Mouse (Mus musculus): ENCODE results near the gene Phf10. TPM values are rescaled to one million over a fixed set of nuclear protein-coding genes. Genes with fewer than 3 reads are reported as not detected.
A peak's percentile ranks its signal among the peaks of the same experiment; 100 is the strongest.
"Not testable (repeated sequence)": the region's sequence is repeated elsewhere in the genome, so short reads cannot be mapped to it uniquely, and the experiment has no call there.

The Phf10 gene
- total RNA-seq, 2 experiments from 2014 or later = 55.1 to 55.6 TPM

DNA sequence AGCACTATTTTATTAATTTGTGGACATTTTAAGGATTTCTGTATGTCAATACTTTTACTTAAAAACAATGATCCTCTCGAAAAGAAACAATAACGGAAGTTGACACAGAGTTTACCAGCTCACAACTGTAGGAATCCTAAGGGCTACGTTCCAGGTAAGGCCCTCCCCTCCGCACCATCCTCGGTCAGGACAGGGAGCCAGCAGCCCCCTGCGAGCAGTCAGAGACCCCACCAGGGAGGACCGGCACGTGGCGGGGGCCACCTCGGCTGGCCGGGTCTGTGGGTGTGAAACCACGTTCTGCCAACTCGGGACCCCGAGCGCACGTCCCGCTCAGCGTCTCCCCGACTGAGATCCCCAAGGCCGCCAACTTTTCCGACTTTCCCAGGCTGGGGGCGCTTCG lies 553 bp downstream of the Phf10 start:
- TF ChIP-seq CTCF (conservative IDR thresholded peaks at IDR 0.05) = no peak
- DNase-seq (ENCODE audit: low spot score in 2 of 2) = no peak
- Histone ChIP-seq H3K27ac (peak overlapping the region; percentile 15; the same call in 1 of the 2 replicates), H3K4me3 (peak overlapping the region; percentile 77)

GRCm38 (mm10) chr17:14959979-14960378 lies 1.1 kb downstream of the Phf10 start:
- TF ChIP-seq CTCF (conservative IDR thresholded peaks at IDR 0.05) = no peak
- DNase-seq (ENCODE audit: low spot score in 2 of 2) = no peak

GRCm38 (mm10) chr17:14958686-14959327 lies 2.3 kb downstream of the Phf10 start:
- H3K4me3 ChIP-seq = no peak overlapping the region
- DNase-seq (ENCODE audit: low spot score in 2 of 2) = no peak
- H3K27ac ChIP-seq = no peak overlapping the region
- no peak for TF ChIP-seq CTCF (conservative IDR thresholded peaks at IDR 0.05)

More at GRCm38 (mm10) chr17:14959979-14960378, 1.1 kb downstream of the Phf10 start:
- Histone ChIP-seq H3K27ac (no peak overlapping the region), H3K4me3 (peak overlapping the region; percentile 77)

DNA sequence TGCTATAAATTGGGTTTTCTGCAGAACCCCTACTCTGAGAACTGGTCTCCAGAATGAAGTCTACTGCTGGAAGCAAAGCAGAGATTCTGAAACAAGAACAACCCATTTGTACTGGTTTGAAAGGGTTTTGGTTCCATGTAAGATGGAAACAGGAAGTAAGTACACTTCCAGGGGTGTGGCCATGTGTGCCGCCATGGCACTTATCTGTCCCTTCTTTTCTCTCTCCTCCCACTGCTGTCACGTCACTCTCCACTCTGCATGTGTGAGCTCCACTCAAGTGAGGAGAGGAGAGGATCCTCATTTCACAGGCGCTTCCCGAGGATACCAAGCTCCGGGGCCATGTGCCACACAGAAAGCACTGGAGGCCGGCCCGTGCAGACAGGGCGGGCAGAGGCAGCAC lies 7.6 kb downstream of the Phf10 start:
- H3K4me3 ChIP-seq = no peak overlapping the region
- TF ChIP-seq CTCF (conservative IDR thresholded peaks at IDR 0.05) = no peak
- no peak overlapping the region for H3K27ac ChIP-seq
- DNase-seq (ENCODE audit: low spot score in 2 of 2) = no peak

DNA sequence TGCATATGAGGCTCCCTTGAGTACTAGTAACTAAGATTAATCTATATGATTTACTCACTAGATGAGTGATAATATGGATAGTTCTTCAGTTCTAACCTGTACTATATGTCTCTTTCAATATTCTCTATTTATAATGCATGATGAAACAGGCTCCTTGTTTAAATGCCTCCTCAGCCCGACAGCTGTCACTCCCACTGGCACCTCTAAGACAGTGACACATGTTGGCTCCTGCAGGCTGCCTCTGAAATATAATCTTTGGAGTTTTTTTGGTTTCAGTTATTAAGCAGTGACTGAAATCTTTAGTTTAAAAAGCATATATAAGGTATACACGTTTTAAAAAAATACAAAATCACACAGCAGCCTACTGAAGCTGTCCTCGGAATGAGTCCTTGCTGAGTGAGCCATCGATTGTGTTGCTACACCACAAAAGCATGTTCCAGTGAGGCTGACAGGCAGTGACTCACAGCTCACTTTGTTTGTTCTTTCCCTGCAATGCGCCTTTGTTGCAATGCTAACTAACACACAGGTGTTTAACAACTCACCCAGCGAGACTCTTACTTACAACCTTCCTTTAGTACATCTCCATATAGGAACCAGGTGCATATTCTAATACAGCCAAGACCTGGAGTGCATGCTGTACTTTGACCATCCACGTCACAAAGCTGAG lies 11.8 kb downstream of the Phf10 start:
- Histone ChIP-seq H3K4me3 (no peak overlapping the region), H3K27ac (peak overlapping the region; percentile 58)
- no peak for DNase-seq (ENCODE audit: low spot score in 2 of 2)
- no peak for TF ChIP-seq CTCF (conservative IDR thresholded peaks at IDR 0.05)

DNA sequence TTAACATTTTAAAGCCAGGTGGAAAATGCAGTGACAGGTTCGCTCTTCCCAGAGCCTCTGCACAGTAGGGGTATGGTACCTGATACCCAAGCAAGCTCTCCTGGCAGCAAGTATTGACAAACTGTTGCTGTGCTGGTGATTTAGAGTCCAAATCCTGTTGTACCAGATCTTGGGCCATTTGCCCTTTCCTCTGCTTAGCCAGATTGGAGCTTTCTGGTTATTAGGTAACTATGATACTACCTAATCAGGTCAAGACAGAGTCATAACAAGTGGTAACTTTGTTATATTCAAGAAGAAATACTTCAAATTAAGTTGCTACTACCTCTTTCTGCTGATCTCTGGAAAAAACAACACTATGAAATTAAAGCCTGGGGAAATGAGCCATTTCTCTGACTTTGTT lies 16.5 kb downstream of the Phf10 start:
- Histone ChIP-seq H3K27ac (no peak overlapping the region), H3K4me3 (no peak overlapping the region)
- no peak for DNase-seq (ENCODE audit: low spot score in 2 of 2)
- TF ChIP-seq CTCF (conservative IDR thresholded peaks at IDR 0.05) = no peak

DNA sequence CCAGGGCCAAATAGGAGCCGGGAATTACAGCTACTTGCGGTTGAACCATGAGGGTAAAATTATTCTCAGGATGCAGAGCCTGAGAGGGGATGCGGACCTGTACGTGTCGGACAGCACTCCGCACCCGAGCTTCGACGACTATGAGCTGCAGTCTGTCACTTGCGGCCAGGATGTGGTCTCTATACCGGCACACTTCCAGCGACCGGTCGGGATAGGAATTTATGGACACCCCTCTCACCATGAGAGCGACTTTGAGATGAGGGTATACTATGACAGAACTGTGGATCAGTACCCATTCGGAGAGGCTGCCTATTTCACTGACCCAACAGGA lies 17.4 kb downstream of the Phf10 start:
- H3K27ac ChIP-seq = peak overlapping the region; percentile 95
- TF ChIP-seq CTCF (conservative IDR thresholded peaks at IDR 0.05) = no peak
- DNase-seq (ENCODE audit: low spot score in 2 of 2) = no peak
- H3K4me3 ChIP-seq = peak overlapping the region; percentile 96

DNA sequence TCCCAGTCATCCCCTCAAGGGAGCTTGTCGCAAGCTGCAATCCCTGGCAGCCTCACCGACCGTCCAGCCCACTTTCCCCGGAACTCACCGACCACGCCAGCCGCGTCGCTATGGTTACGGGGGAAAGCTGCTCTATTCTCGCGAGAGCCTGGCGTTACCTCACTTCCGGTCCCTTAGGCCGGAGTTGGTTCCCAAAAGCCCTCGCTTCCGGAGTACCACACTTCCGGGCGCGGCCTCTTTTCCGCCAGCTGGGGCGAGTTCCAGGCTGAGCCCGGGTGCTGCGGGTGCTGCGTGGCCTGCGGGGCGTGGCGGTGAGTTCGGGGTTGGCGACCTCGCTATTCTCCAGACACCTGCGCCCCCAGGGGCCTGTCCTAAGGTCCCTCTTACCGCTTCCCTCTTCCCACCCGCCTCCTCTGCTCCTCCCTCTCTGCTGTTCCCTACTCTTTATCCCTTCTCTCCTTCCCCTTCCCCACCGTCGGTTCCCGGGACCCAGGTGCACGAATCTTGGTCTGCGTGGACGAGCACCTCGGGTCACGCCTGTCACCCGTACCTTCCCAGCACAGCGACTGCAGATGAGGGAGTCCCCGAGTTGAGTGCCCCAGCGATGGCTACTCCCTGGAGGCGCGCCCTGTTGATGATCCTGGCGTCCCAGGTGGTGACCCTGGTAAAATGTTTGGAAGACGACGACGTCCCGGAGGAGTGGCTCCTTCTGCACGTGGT lies 17.9 kb downstream of the Phf10 start, which contains the start of the genes Wdr27 and 1600012H06Rik:
Wdr27 (minus strand) TSS at position 150 of the 720 bp plus-strand sequence.
1600012H06Rik (plus strand) TSS at position 176 of the 720 bp plus-strand sequence.
- H3K4me3 ChIP-seq = peak within 1 kb of the TSS; percentile 96
- peak; percentile 98 to 99 for DNase-seq (ENCODE audit: low spot score in 2 of 2)

DNA sequence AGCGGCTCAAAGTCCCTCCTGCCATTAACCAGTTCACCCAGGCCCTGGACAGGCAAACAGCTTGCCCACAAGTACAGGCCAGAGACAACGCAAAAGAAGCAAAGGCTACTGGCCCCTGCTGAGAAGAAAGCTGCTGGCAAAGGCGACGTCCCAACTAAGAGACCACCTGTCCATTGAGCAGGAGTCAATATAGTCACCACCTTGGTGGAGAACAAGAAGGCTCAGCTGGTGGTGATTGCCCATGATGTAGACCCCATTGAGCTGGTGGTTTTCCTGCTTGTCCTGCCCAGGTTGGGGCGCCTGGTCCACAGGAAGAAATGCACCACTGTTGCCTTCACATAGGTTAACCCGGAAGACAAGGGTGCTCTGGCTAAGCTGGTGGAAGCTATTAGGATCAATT lies 18.9 kb downstream of the Phf10 start:
- Histone ChIP-seq H3K4me3 (peak overlapping the region; percentile 96), H3K27ac (peak overlapping the region; percentile 95; the same call in 1 of the 2 replicates)
- DNase-seq (ENCODE audit: low spot score in 2 of 2) = not testable (repeated sequence)

More for the DNA sequence above, 17.9 kb downstream of the Phf10 start, which contains the start of the genes Wdr27 and 1600012H06Rik:
- no peak for TF ChIP-seq CTCF (conservative IDR thresholded peaks at IDR 0.05)
- peak within 1 kb of the TSS; percentile 95 for H3K27ac ChIP-seq

DNA sequence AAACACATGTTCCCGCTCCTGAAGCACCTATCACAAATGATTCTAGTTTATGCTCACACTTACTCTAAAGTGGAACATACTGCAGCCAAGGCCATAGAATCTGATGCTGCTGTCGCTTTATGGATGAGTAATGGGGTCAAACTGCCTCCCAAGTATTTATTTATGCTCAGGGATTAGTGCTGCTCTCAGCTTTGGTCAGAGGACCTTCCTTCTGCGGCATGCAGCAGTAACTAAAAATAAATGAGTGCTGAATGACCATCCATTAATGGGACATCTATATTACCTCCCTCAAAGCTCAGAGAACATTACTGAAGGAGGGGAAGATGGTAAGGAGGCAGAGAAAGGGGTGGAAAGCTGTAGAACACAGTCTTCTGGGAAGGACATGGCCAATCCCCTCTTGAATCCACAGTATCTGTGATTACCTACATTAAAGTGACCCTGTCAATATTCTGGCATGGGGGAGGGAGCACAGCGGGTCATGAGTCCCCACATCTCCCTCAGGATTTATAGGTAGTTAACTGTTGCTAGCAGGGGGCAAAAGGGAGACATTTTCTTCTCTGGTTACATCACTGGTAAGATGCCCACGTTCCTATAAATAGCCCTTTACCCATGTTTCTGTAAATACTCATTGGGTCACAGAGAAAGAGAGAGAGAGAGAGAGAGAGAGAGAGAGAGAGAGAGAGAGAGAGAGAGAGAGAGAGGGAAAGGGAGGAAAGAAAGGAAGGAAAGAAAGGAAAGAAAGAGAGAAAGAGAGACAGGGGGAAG lies 25.1 kb downstream of the Phf10 start:
- no peak overlapping the region for H3K27ac ChIP-seq
- no peak for TF ChIP-seq CTCF (conservative IDR thresholded peaks at IDR 0.05)
- no peak for DNase-seq (ENCODE audit: low spot score in 2 of 2)
- H3K4me3 ChIP-seq = no peak overlapping the region

GRCm38 (mm10) chr17:14935280-14935679 lies 25.8 kb downstream of the Phf10 start:
- not testable (repeated sequence) for H3K4me3 ChIP-seq; H3K27ac ChIP-seq; DNase-seq (ENCODE audit: low spot score in 2 of 2)

GRCm38 (mm10) chr17:14931469-14931868 lies 29.6 kb downstream of the Phf10 start:
- TF ChIP-seq CTCF (conservative IDR thresholded peaks at IDR 0.05) = no peak
- Histone ChIP-seq H3K27ac (no peak overlapping the region), H3K4me3 (no peak overlapping the region)
- DNase-seq (ENCODE audit: low spot score in 2 of 2) = no peak

- no peak for TF ChIP-seq CTCF (conservative IDR thresholded peaks at IDR 0.05)
- Histone ChIP-seq H3K4me3 (no peak overlapping the region), H3K27ac (no peak overlapping the region)
- DNase-seq (ENCODE audit: low spot score in 2 of 2) = no peak
Measured at GRCm38 (mm10) chr17:14930697-14931096, 30.4 kb downstream of the Phf10 start.

Measured in layer of hippocampus, adult 2 months (tissue).